Mouse (Mus musculus): ENCODE measurements at regions not wholly inside any gene's neighbourhood (a gene's known extent, or its start where the extent isn't known, plus 50 kb on each side); places are given as distances from the start of the nearest gene placed in this dataset.

GRCm38 (mm10) chr14:104688440-104688839, 166.0 kb upstream of the Rnf219 start:
- no peak for DNase-seq (ENCODE audit: low read depth, low spot score)

GRCm38 (mm10) chr14:104676810-104677209, 154.4 kb upstream of the Rnf219 start:
- no peak for DNase-seq (ENCODE audit: low read depth, low spot score)

GRCm38 (mm10) chr14:104661696-104662095, 139.3 kb upstream of the Rnf219 start:
- no peak for DNase-seq (ENCODE audit: low read depth, low spot score)

- DNase-seq (ENCODE audit: low read depth, low spot score): no peak
Measured at GRCm38 (mm10) chr14:104658751-104659150, 136.3 kb upstream of the Rnf219 start.

GRCm38 (mm10) chr14:104649980-104650379, 127.5 kb upstream of the Rnf219 start:
- no peak for DNase-seq (ENCODE audit: low read depth, low spot score)

- no peak for DNase-seq (ENCODE audit: low read depth, low spot score)
Measured at GRCm38 (mm10) chr14:104644626-104645025, 122.2 kb upstream of the Rnf219 start.

- DNase-seq (ENCODE audit: low read depth, low spot score): no peak
Measured at GRCm38 (mm10) chr14:104642783-104643182, 120.3 kb upstream of the Rnf219 start.

- no peak for DNase-seq (ENCODE audit: low read depth, low spot score)
Measured at GRCm38 (mm10) chr14:104639300-104639699, 116.9 kb upstream of the Rnf219 start.

GRCm38 (mm10) chr14:104611467-104611866, 89.0 kb upstream of the Rnf219 start:
- no peak for DNase-seq (ENCODE audit: low read depth, low spot score)

- no peak for DNase-seq (ENCODE audit: low read depth, low spot score)
Measured at GRCm38 (mm10) chr14:104610378-104610777, 87.9 kb upstream of the Rnf219 start.

GRCm38 (mm10) chr14:104594851-104595250, 72.4 kb upstream of the Rnf219 start:
- no peak for DNase-seq (ENCODE audit: low read depth, low spot score)
